Mouse (Mus musculus): ENCODE data around the gene Zp3r. TPM values are rescaled to one million over a fixed set of nuclear protein-coding genes. Genes with fewer than 3 reads are reported as not detected.
"Not testable (repeated sequence)": the region's sequence is repeated elsewhere in the genome, so short reads cannot be mapped to it uniquely, and the experiment has no call there.

Gene Zp3r
- total RNA-seq (2021): not detected
- long read RNA-seq, experiment 1: 0 reads
- long read RNA-seq, experiment 2: 0 reads

DNA sequence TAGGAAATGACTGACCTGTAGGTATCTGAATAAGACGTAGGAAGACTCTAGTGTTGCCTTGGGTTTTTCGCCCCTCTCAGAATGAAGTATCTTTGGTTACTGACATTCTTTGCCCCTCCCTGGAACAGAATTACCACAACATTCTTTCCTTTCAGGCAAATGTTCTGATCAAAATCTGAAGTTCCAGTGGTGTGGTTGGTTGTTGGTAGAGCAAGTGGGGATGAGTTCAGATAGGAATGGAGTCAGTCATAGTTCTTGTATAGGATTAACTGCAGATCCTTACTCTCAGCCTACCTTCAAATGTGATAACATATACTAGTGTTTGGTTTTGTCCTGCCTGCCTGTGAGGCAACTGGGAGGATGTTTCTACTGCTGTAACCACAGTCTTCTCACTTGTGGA is at the start of gene Zp3r:
Zp3r (minus strand) TSS at position 101 of the 400 bp plus-strand sequence.
- no peak for DNase-seq (ENCODE audit: low spot score in 2 of 2)
- intact Hi-C loops (cut with DNase I): no loop called here

DNA sequence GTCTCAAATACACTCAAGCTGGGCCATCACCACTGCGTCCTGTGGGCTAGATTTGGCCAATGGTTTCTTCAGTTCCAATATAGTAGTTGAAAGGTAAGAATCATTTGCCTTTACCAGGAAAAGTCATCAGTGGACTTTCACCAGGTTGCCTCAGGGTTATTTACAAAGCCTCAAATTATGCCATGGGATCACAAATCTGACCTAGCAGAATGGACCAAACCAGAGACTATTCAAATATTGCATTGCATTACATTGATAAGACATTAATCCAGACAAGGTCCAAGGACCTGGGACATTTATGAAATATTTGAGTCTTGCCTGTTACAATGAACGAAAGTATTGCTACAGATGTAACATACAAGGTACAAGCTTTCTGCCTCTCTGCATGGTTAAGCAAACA is 49.1 kb upstream of the Zp3r start:
- no peak for DNase-seq (ENCODE audit: low spot score in 2 of 2)
- intact Hi-C loops (cut with DNase I): no loop called here

DNA sequence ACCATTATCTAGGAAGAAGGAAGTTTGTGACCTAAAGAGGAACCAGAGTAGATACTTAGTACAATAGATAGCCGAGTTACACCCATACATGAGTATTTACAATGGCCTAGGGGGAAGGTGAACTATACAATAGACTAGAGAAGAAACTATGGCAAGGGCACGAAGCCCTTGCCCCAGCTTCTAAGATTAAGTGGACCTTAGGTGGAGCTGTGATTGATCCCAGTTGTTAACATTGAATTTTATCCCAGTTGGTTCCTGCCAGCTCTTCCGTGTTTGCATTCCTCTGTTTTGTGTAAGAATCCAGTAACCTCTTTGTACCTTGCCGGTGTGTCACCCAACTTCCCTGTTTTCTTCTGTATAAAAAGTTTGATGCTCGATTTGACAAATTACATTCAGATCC is 34.2 kb upstream of the Zp3r start:
- DNase-seq (ENCODE audit: low spot score in 2 of 2); intact Hi-C loops (cut with DNase I): not testable (repeated sequence)

DNA sequence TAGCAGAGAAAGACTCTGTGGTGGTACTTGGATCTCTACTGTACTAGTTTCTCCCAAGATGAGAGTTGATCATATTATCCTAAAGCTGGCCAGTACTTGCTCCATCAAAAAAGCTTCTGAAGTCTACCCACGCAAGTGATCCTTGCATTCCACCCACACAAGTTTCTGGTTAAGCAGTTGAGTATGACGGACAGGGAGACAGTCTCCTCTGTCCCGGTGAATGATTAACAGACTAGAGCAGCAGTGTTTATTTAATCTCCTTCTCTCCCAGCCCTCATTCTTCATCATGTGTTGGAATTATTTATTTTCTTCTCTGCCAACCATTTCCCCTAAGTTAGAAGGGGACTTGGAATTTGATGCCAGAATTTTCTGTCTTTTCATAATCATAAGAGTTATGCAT is 32.0 kb upstream of the Zp3r start, which contains the start of gene C4bp:
C4bp (minus strand) TSS at position 179 of the 400 bp plus-strand sequence.
- intact Hi-C loops (cut with DNase I): no loop called here
- DNase-seq (ENCODE audit: low spot score in 2 of 2): no peak

DNA sequence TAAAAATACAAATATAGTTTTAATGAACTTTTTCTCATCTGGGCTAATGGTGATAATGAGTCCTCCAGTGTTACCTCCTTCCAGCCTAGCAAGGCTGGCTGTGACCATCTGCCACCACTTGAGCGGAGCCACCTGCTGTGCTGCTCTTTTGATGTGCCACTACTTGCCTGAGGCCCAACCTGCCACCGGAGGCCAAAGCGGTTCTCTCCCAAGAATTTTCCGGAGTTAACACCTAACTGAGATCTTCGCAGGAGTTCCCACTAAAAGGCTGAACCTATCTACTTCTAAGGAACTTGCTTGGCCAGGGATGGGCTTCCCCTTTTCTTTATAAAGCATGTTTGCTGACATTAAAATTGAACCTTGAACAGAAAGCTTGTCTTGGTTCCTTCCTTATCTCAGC is 30.2 kb upstream of the Zp3r start:
- DNase-seq (ENCODE audit: low spot score in 2 of 2); intact Hi-C loops (cut with DNase I): not testable (repeated sequence)

DNA sequence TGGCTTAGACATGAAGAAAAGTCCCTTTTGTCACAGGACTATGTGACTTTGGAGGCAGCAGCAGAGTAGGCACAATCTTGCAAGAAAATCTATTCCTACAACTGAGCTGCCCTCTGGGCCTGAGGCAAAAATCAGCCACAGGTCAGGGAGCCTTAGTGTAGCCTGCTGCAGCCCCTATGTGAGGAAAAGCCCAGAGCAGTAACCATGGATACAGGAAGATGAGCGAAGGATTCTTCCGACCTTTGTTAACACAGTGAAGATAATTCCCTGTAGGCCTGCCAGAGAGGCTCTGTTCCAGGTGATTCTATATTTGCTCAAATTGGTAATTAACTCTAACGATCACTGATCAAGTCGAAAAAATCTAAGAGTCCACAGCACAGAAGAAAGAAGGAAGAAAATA is 14.7 kb upstream of the Zp3r start:
- no peak for DNase-seq (ENCODE audit: low spot score in 2 of 2)
- intact Hi-C loops (cut with DNase I): no loop called here

DNA sequence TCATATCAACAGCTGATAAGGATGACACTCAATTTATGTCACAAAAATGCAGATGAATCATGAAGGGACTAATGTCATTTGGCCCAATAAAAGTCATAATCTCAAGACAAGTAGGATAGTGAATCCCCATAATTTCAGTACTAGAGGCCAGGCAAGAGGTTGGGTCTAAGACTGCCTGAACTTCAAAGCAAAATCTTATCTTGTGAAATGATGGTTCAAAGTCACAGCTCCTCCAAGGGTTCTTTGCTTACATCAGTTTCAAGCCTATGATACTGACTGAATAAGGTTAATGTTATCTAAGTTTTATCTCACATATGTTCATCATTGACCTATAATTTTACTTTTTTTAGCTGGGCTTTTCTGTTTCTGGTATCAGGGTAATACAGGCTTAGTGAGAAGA is 11.5 kb upstream of the Zp3r start:
- intact Hi-C loops (cut with DNase I): no loop called here
- DNase-seq (ENCODE audit: low spot score in 2 of 2): no peak

DNA sequence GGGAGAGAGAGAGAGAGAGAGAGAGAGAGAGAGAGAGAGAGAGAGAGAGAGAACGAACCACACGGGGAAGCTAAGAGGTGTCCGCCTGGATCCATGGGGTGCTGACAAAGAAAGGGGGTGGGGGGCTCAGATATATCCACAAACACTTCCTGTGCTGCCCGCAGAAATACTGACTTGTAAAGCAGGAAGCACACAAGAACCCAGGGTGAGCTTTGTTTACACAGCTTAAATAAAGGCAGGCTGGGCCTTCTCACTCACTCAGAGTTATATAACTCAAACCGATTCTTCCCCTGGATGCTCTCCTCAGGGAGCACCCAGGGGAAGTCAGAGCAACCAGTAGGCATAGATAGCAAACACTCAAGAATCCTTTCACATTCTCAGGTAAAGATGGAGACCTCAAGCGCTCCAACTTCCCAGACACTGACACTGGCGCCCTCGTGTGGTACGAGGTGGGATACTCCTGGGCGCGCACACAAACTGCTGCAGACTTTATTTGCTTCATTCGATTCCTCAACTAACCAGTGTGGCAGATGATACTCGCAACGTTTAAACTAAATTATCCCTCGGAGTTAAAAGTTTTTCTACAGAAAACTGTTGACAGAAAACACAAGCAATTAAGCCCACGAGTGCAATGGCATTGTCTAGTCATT is 4.5 kb upstream of the Zp3r start:
- intact Hi-C loops (cut with DNase I): loop anchor here (1.0 kb wide), 1 partner anchor 86 kb away; no protein-coding TSS in a partner anchor
- peak; percentile 73 to 83 for DNase-seq (ENCODE audit: low spot score in 2 of 2)

DNA sequence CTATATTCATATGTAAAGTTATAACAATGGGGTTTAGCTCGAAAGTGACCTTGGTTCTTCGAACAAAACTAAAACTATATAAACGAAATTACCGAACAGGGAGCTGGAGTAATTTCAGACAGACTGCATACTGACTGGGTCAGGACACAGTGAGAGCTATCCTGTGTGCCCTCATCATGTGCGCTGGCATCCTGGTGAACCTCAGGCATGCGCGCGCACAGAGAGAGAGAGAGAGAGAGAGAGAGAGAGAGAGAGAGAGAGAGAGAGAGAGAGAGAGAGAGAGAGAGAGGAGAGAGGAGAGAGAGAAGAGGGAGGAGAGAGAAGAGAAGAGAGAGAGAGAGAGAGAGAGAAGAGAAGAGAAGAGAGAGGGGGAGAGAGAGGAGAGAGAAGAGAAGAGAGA is 3.9 kb upstream of the Zp3r start:
- intact Hi-C loops (cut with DNase I): no loop called here
- no peak for DNase-seq (ENCODE audit: low spot score in 2 of 2)

DNA sequence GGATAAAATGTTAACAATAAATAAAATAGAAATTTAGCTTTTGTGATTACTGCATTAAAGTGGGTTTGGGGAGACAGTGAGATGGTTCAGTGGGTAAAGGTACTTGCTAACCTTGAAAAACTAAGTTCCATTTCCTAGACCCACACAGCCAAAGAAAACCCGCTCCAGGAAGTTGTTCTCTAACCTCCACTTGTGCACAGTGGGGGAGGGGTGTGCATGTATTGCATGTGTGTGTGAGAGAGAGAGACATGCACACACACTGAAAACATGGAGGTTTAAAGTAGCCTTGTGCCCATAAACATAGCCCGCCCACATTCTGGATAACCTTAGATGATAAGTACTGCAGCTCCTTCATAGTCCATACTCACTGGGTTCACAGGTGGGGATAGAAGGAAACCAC is 33.1 kb downstream of the Zp3r start:
- no peak for DNase-seq (ENCODE audit: low spot score in 2 of 2)
- intact Hi-C loops (cut with DNase I): no loop called here

DNA sequence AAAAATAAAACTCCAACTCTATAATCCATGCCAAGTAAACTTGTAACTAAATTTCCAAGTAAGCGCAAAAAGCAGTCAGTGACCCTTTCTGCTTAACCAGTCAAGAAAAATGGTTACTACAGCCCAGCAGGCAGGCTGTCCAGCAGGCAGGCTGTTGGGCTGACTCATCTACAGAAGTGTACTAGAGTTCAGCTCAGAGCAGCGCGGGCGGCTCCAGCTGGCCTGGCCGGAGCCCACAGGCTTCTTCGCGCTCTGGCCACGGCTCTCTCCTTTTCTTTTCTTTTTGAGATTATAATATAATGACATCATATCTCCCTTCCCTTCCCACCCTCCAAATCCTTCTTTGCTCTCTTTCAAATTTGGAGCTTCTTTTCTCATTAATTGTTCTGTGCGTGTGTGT is 40.8 kb downstream of the Zp3r start:
- intact Hi-C loops (cut with DNase I): no loop called here
- DNase-seq (ENCODE audit: low spot score in 2 of 2): no peak

DNA sequence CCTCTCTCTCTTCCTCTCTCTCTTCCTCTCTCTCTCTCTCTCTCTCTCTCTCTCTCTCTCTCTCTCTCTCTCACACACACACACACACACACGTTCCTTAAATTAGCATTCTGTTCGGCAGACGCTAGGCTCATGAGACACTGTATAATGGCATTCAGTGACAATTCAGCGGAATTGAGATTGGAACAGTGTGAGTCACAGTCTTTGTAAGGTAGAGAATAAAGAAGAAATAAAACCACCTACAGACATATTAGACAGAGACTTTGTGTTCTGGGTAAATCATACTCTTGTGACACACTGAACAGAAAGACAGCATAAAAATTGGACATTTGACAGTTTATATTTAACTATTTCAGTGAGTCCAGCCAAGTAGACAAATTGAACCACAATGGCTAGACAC is 53.0 kb downstream of the Zp3r start:
- intact Hi-C loops (cut with DNase I): no loop called here
- peak; percentile 33 to 69 for DNase-seq (ENCODE audit: low spot score in 2 of 2)

DNA sequence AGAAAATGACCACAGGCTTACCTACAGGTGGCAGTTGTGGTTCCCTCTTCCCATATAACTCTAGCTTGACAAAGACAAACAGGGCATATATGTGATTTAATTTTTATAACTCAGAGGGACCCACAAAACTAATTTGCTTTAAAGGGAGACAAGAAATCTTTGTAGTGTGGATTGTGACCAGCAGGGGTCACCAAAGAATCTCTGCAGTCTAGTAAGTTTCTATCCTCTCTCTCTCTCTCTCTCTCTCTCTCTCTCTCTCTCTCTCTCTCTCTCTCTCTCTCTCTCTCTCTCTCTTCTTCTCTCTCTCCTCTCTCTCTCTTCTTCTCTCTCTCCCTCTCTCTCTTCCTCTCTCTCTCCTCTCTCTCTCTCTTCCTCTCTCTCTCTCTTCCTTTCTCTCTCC is 53.5 kb downstream of the Zp3r start:
- DNase-seq (ENCODE audit: low spot score in 2 of 2): peak; percentile 67 to 72
- intact Hi-C loops (cut with DNase I): no loop called here

DNA sequence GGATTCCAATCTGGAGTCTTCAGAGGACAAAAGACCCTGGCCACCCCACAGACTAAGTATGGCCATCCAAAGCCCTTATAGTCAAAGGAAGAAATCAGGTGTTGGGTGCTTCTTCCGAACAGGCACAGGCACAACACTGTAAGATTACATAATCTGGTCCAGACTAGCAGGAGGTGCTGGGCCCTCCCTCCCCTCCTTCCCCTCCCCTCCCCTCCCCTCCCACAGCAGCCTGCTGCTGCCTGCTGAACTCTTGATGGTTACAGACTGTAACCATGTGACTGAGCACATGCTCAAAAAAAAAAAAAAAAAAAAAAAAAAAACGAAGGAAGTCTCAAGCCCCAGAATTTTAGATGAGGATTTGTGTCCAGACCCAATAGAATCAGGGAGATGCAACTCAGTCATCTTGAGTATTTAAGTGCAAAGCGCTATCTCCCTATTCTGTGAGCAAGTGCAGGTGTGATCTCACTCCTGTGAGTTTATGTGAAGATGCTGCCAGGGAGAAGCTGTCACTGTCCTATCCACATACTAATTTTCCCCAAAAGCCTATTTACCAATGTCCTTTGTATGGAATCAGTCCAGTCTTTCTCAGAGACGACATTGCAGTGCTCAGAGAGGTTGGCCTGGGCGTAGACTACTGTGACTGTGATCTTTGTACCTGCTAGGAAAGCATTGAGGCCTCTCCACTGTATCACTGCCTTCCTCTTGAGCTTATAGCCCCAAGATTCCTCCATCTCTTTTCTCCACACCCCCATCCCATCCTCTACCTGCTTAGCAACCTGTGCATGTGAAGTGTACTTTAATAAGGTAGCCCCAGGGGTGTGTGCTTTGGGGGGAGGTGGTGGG is 77.8 kb downstream of the Zp3r start:
- intact Hi-C loops (cut with DNase I): no loop called here

DNA sequence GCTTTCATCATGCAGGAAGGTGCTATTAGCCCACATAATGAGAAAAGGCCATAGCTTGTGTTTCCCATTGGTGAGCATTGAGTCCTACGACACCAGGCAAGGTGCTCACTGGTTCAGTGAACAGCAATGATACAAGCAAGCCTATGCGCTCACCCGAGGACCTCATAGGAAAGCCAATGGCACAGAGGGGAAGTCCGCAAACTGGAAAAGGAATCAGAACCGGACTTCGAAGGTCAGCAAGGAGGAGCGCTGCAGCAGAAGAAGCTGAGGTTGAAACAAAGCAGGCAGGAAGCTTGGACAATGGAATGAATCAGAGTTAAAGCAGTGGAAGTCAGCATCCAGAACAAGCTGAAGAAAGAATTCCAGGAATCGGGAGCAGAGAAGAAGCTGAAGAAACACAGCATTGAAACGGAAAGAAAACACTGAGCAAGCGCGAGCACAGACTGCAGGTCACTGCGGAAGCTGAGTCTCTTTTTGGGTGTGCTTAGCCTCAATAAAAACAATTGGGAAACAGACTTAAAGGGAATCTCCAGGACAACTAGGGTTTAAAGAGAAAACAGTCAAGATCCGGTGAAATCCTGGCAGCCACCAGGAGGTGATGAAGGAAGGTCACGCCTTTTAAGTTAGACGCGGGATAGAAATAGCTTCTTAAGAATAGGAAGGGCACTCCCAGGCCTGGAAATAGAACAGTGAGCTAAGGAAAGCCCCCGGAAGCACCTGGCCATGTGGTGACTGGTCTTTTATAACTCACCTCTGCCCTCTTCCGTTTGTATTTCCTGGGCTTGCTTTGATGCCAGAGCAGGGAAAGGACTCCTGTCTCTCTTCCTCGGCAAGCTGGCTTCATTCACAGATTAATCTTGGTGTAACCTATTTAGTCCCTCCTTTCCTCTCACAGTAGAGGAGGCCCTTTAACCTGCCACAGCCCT is 78.9 kb downstream of the Zp3r start:
- intact Hi-C loops (cut with DNase I): no loop called here
- DNase-seq (ENCODE audit: low spot score in 2 of 2): no peak

More for the DNA sequence above, 77.8 kb downstream of the Zp3r start:
- DNase-seq (ENCODE audit: low spot score in 2 of 2): no peak

DNA sequence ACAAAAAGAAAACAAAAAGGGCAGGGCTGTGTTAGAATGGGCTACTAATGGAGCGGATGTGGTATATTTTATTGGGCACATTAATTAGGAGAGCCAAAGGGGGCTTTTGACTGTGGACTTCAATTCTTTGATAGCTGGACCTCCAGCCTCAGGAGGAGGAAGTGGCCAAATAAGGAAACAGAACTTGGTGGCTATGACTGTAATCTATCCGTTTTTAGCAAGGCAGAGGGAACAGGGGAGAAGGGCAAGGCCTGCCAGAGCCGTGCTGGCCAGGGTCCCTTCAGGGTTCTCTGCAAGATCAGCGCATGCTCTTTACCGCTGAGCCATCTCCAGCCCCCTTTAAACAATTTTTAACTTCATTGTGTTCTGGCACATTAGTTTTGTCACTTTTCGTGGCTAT is 79.7 kb downstream of the Zp3r start:
- intact Hi-C loops (cut with DNase I): loop anchor here (5.0 to 10.0 kb wide), 2 partner anchors 235 to 568 kb away; no protein-coding TSS in a partner anchor
- DNase-seq (ENCODE audit: low spot score in 2 of 2): no peak

DNA sequence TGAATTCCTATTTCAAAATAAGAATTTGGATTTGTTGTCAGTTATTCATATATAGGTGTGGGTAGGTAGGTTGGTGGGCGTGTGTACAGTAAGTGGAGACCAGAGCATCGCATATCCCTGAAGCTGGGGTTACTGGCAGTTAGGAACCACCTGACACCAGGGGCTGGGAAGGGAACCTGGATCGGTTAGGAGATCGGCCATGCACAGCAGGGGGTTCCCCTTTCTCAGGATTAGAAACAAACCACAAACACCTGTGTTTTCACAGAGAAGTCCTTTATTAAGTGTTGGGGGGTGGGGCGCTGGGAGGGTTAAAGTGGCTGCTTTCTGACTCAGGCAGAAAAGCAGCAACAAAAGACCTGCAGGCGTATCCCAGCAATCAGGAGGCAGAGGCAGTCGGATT is 80.3 kb downstream of the Zp3r start:
- DNase-seq (ENCODE audit: low spot score in 2 of 2): no peak
- intact Hi-C loops (cut with DNase I): loop anchor here (5.0 to 10.0 kb wide), 2 partner anchors 236 to 568 kb away; no protein-coding TSS in a partner anchor

DNA sequence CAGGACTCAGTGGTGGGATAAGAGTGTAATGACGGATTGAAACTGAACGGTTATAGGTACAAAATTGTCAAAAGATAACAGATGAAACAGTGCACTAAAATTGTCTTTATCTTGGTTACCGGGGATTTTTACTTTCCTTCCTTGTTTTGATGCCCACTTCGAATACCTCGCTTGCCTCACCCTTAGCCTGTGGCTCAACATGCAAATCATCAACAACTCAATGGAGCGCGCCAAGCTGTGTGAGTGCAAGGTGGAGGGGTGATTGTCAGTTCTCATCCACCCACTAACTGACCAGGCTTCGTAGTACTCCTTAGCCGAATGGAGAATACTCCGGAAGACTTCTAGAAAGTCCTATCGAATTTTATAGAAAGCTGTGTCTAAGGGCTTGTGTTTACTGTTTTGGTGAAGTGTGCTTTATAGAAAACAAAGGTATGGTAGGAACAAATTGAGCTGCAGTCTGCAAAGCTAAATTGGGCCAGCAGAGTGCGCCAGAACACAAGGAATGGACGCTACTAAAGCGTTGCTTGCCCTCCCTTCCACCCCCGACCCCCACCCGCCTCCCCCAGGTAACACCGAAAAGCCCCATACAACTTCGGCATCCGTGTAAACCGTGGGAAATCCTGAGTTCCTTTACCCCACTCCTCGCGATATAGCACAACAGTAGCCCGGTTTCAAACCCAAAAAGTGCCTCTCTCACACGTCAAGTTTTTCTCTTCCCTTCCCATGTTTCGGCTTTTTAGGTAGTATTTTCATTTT is 81.6 kb downstream of the Zp3r start:
- intact Hi-C loops (cut with DNase I): loop anchor here (1.0 to 10.0 kb wide), 3 partner anchors 86 to 569 kb away; no protein-coding TSS in a partner anchor
- DNase-seq (ENCODE audit: low spot score in 2 of 2): peak; percentile 11 to 56
